Mouse (Mus musculus) bone marrow macrophage, adult 2 months (primary cell): ENCODE results near the gene Ggcx.
"Not testable (repeated sequence)": the region's sequence is repeated elsewhere in the genome, so short reads cannot be mapped to it uniquely, and the experiment has no call there.

Experiments
- CTCF ChIP-seq: IDR thresholded peaks from 2 replicates; pipeline ENCODE4 v1.5.1; 2012; ENCODE audit warnings: low read depth, mild to moderate bottlenecking, low read length, moderate library complexity
- POLR2A ChIP-seq: IDR thresholded peaks from 2 replicates; pipeline ENCODE4 v1.6.1; 2012; ENCODE audit warnings: mild to moderate bottlenecking, low read depth, low read length, borderline replicate concordance

DNA sequence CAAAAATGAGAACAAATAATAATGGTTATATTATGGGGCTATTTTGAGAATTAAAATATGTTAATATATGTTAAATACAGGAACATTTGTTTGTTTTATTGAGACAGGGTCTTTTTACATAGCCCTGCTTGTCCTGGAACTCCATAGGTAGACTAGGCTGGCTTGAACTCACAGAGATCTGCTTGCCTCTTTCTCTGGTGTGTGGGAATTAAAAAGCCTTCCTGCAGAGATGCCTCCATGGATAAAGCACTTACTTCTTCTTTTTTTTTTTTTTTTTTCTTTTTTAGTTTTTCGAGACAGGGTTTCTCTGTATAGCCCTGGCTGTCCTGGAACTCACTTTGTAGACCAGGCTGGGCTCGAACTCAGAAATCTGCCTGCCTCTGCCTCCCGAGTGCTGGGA lies 64.6 kb downstream of the Ggcx start:
- TF ChIP-seq POLR2A, CTCF: not testable (repeated sequence)
